Mouse (Mus musculus) Patski (cell line): ENCODE data around the gene Rcl1. TPM values are rescaled to one million over a fixed set of nuclear protein-coding genes. Genes with fewer than 3 reads are reported as not detected.

Experiments
- ATAC-seq: fragments of 100-300 bp; one replicate; pipeline ENCODE4 v1.8.0; 2021
- CTCF ChIA-PET: fragments of 350-600 bp; sonication (Branson Sonifier 250); formaldehyde crosslinking; loops from one replicate; lab custom pipeline; 2022; ENCODE audit warnings: inconsistent platforms; lab: Charles Lee
- POLR2A ChIA-PET: fragments of 350-600 bp; sonication (Branson Sonifier 250); formaldehyde crosslinking; loops from one replicate; lab custom pipeline; 2022; ENCODE audit warnings: antibody characterized with exemption, inconsistent platforms; lab: Charles Lee
- DNase-seq: peaks from one replicate; pipeline ENCODE4 v3.0.0-alpha.2; 2011; ENCODE audit warnings: low read depth, low spot score
- H3K27me3 ChIP-seq: fragments of 371-371 bp; one replicate; pipeline ENCODE4 v1.5.1; 2021
- CTCF ChIP-seq: fragments of 100-300 bp; IDR thresholded peaks from one replicate; pipeline ENCODE4 v1.5.1; 2021
- in situ Hi-C: fragments of 300-500 bp; cut with MboI; formaldehyde crosslinking; loops from 3 replicates; pipeline ENCODE4 v1.11.1; 2018; ENCODE audit warnings: low pct_unique_long_range_greater_than_20kb, mixed read lengths
- polyA plus RNA-seq: library from polyadenylated mRNA; unstranded; gene quantifications from one replicate; pipeline ENCODE4 v1.2.3, GENCODE M21; 2021

The Rcl1 gene
- polyA plus RNA-seq, 1 experiment from 2014 or later = 21.7 TPM

- DNase-seq = no peak
- ChIA-PET CTCF (no interaction called here), POLR2A (interaction anchor here (0.7 kb wide), 1 partner anchor 722 kb away, joined by 11 read pairs; no protein-coding TSS in a partner anchor)
- in situ Hi-C loops = no loop called here
- ATAC-seq = no peak
- no peak for TF ChIP-seq CTCF
- H3K27me3 ChIP-seq = peaks cover 3% of the 10 kb centered on the region
These were observed 923 bp downstream of the Rcl1 start for GRCm38 (mm10) chr19:29102098-29102497.

DNA sequence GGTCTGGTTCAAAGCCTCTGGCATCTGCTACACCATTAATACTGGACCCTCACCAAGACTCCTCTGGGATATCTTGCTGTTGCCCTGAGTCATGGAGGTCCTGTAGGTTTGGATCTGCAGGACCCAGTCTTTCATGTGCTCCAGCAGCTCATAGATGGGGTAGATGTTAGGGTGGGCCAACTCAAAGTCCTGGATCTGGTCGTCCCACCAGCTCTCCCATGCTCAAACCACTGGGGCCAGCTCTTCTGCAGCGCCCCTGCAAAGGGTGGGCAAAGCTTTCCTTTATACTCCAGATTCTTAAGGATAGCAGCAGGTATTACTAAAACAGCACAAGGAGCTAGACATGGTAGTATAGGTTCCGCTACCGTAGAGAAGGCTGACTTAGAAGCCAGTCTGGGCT lies 4.6 kb downstream of the Rcl1 start:
- H3K27me3 ChIP-seq = no peaks in the 10 kb centered on the region
- CTCF ChIA-PET = interaction anchor here (1.0 kb wide), 1 partner anchor 11 kb away, joined by 3 read pairs; no protein-coding TSS in a partner anchor
- no peak for ATAC-seq
- TF ChIP-seq CTCF = no peak
- DNase-seq = no peak
- POLR2A ChIA-PET = interaction anchor here (1.1 kb wide), 1 partner anchor 23 kb away, joined by 3 read pairs; no protein-coding TSS in a partner anchor
- in situ Hi-C loops = no loop called here

DNA sequence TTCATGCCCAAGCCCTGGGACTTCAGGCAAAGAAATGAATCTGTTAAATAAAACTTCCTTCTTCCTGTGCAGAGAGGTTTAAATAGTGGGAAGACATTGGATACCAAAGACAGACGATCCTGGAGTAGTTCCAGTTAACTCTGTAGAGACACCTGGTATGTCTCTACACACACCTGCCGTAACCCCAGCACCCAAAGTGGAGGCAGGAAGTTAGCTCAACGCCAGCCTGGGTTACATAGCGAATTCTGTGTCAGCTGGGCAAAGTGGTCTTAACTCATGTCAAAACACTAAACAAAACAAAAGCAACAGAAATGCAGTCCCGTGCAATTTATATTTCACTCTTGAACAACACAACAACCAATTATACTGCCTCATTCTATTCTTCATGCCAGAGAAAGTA lies 5.1 kb downstream of the Rcl1 start:
- no peak for ATAC-seq
- CTCF ChIA-PET = interaction anchor here (1.0 kb wide), 1 partner anchor 11 kb away, joined by 3 read pairs; no protein-coding TSS in a partner anchor
- DNase-seq = no peak
- no peak for TF ChIP-seq CTCF
- in situ Hi-C loops = no loop called here
- H3K27me3 ChIP-seq = no peaks in the 10 kb centered on the region
- POLR2A ChIA-PET = interaction anchor here (1.1 kb wide), 1 partner anchor 22 kb away, joined by 3 read pairs; no protein-coding TSS in a partner anchor

DNA sequence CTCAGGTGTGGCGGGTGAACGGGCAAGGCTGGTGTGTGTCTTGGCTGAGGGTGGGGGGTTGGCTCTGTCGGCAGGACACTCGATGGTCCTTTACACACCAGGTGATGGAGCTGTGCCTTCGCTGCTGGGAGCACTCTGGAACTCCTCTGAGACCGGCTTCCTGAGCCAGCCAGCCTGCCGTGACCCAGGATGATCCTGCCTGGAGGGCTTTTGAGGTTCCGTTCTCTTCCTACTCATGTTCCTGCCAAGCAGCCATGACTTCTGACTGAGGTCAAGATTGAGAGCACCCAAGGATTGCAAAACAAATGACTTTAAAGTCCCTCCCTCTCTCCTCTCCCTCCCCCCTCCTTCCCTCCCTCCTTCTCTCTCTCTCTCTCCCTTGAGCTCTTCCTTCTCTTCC lies 11.5 kb downstream of the Rcl1 start:
- ChIA-PET CTCF (interaction anchor here (1.3 to 1.5 kb wide), 2 partner anchors 10 to 141 kb away, joined by 3 to 6 read pairs; no protein-coding TSS in a partner anchor), POLR2A (interaction anchor here (0.6 to 1.0 kb wide), 2 partner anchors 30 to 43 kb away, joined by 3 to 4 read pairs; no protein-coding TSS in a partner anchor)
- no peaks in the 10 kb centered on the region for H3K27me3 ChIP-seq
- DNase-seq = no peak
- ATAC-seq = no peak
- in situ Hi-C loops = no loop called here
- no peak for TF ChIP-seq CTCF

DNA sequence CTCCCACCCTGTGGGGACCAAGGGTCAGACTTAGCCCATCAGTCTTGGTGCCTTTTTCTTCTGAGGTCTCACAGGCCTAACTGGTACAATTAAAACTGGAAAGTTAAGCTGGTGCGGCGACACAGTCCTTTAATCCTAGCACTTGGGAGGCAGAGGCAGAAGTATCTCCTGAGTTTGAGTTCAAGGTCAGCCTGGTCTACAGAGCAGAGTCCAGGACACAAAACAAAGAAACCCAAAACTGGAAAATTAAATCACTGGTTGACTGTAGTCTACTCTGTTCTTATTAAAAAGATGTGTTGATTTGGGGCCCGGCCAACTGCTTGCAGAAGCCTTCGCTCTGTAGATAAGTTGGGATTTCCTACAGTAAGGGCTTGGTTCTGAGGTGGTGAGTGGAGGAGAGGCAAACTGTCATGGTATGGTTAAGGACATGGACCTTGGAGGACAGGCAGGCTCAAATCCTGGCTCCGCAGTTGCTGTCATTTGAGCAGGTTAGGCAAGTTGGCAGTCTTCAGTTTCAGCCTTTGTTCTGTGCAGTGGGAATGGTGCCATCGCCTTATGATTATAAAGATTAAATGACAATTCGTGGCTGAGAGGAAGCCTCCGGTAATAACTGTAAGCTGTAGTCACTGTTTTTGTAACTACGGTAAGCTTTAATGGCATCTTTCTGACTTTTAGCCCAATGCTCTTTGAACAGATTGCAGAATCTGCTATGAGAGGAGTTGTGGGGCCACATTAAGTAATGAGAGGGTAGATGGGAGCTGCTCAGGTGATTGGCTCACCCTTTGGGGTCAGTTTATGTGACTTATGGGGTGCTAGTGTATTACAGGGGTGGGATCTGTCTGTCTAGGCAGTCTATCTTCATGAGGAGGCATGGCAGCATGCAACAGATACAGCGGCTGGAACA lies 12.8 kb downstream of the Rcl1 start:
- POLR2A ChIA-PET = interaction anchor here (0.5 kb wide), 1 partner anchor 70 kb away, joined by 3 read pairs; no protein-coding TSS in a partner anchor
- DNase-seq = no peak
- CTCF ChIA-PET = no interaction called here
- no peak for ATAC-seq
- in situ Hi-C loops = no loop called here
- no peaks in the 10 kb centered on the region for H3K27me3 ChIP-seq
- TF ChIP-seq CTCF = no peak

DNA sequence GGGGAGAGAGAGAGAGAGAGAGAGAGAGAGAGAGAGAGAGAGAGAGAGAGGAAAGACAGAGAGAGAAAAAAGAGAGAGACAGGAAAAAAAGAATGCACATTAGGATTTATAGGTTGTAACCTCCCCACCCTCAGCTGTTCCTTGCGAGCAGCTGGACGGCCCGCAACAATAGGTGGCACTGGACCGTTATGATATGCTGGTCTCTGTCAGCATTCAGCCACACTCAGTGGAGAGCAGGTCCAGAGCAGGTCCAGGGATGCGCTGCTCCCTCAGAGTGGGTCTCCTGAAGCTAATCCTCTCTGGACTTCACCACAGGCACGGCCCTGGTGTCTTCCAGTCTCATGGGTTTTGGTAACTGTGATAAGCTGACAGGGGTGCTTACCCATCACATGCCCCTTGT lies 15.6 kb downstream of the Rcl1 start:
- DNase-seq (no peak), ATAC-seq (no peak)
- in situ Hi-C loops = no loop called here
- TF ChIP-seq CTCF = no peak
- ChIA-PET POLR2A (no interaction called here), CTCF (interaction anchor here (1.0 kb wide), 1 partner anchor 11 kb away, joined by 3 read pairs; no protein-coding TSS in a partner anchor)
- H3K27me3 ChIP-seq = no peaks in the 10 kb centered on the region

- in situ Hi-C loops = no loop called here
- TF ChIP-seq CTCF = no peak
- ChIA-PET POLR2A (interaction anchor here (0.6 kb wide), 1 partner anchor 906 kb away, joined by 3 read pairs; no protein-coding TSS in a partner anchor), CTCF (no interaction called here)
- ATAC-seq = no peak
- H3K27me3 ChIP-seq = no peaks in the 10 kb centered on the region
- DNase-seq = no peak
These were observed 17.0 kb downstream of the Rcl1 start for GRCm38 (mm10) chr19:29118196-29118595.

DNA sequence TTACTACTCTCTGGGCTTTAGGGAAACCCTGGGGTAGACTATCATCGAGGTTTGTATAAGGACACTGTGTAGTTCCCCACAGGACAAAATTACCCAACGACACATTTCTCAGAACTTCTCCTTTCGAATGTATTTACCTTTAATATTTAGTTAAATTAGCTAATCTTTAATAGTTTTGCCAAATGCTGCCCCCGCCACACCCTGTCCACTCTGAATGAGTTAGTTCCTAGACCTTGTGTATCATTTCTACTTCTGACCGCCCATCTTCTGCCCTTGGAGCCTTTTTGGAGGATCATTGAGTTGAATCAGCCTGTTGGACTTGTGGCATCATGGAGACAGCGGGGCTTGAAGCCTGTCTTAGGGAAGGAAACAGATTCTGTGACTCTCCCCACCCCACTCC lies 19.1 kb downstream of the Rcl1 start:
- TF ChIP-seq CTCF = no peak
- ChIA-PET CTCF (no interaction called here), POLR2A (no interaction called here)
- no peaks in the 10 kb centered on the region for H3K27me3 ChIP-seq
- ATAC-seq (no peak), DNase-seq (no peak)
- in situ Hi-C loops = no loop called here

DNA sequence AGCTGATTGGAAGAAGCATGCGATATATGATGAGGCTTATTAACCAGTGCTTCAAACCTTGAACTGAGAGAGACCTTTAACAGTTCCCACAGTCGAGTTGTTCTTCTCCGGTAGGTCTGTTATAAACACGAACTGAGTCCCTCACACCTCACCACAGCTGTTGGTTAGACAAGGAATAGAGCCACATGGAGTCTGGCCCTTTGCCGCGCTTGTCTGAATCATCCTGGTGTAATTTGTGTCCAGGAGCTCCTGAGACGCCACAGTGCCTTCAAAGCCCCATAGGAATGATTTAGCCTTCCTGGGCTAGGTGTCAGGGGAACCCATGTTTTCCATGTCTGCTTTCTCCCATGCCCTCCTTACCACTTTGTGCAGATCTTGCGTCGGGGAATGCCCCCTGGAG lies 20.2 kb downstream of the Rcl1 start:
- DNase-seq (no peak), ATAC-seq (no peak)
- ChIA-PET POLR2A (interaction anchor here (0.6 to 0.9 kb wide), 2 partner anchors 21 to 335 kb away, joined by 3 read pairs; no protein-coding TSS in a partner anchor), CTCF (interaction anchor here (1.0 kb wide), 1 partner anchor 12 kb away, joined by 3 read pairs; no protein-coding TSS in a partner anchor)
- H3K27me3 ChIP-seq = no peaks in the 10 kb centered on the region
- TF ChIP-seq CTCF = no peak
- in situ Hi-C loops = no loop called here

DNA sequence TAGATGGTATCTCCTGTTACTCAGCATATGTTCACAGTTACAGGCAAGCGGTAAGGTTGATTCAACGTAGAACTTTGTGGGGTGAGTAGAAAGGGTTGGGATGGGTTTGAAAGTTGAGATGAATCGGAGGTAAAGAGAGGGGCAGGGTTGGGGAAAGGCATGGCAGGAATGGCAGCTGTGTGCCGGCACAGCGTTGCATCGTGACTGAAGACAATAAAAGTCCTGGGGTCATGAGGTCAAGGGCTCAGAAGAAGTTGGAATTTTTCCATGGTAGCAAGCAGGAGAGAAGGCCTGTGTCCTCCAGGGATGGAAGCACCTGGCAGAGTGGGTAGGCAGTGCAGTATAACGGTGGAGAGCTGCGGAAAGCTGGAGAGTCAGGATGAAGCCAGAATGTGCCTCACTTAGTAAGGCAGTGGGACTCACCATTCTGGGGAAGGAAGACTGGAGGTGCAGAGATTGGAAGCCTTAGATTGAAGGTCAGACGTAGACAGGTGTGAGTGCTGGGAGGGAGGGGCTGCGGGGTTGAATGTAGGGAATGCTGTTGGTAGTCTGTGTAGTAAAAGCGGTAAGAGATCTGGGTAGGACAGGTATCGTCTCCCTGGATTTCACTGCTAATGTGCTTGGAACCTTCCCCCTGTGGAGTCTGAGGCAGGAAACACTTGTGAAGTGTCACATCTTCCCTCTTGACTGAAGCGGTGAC lies 23.9 kb downstream of the Rcl1 start:
- ChIA-PET CTCF (interaction anchor here (0.9 kb wide), 1 partner anchor 12 kb away, joined by 3 read pairs; no protein-coding TSS in a partner anchor), POLR2A (no interaction called here)
- TF ChIP-seq CTCF = no peak
- in situ Hi-C loops = no loop called here
- ATAC-seq (no peak), DNase-seq (no peak)
- no peaks in the 10 kb centered on the region for H3K27me3 ChIP-seq
